Mouse (Mus musculus) spleen, adult 2 months (tissue): ENCODE data around the gene Gm26938. TPM values are rescaled to one million over a fixed set of nuclear protein-coding genes. Genes with fewer than 3 reads are reported as not detected.

Experiments used
- DNase-seq, 2 experiments: peaks; one replicate each; pipeline versions ENCODE4 v3.0.0 to v3.0.0-alpha.2; 2012 to 2021; ENCODE audit warnings: low spot score in 2 of 2, low read depth in 1 of 2
- H3K27ac ChIP-seq: fragments of 200-500 bp; 2 replicates; pipeline ENCODE4 v1.5.1; 2012; ENCODE audit warnings: low read length, inconsistent platforms; ENCODE audit not compliant: insufficient read depth
- H3K27me3 ChIP-seq: fragments of 200-500 bp; 2 replicates; pipeline ENCODE4 v1.6.1; 2012; ENCODE audit warnings: mild to moderate bottlenecking, moderate library complexity, low read length, inconsistent platforms; ENCODE audit not compliant: control insufficient read depth, insufficient read depth
- H3K36me3 ChIP-seq: fragments of 200-500 bp; 2 replicates; pipeline ENCODE4 v1.6.1; 2012; ENCODE audit warnings: mild to moderate bottlenecking, low read length, inconsistent platforms; ENCODE audit not compliant: control insufficient read depth, insufficient read depth
- H3K4me1 ChIP-seq: fragments of 200-500 bp; 2 replicates; pipeline ENCODE4 v1.6.1; 2011; ENCODE audit warnings: inconsistent platforms; ENCODE audit not compliant: control insufficient read depth, insufficient read depth, insufficient read length
- H3K4me3 ChIP-seq: fragments of 200-500 bp; 2 replicates; pipeline ENCODE4 v1.5.1; 2011; ENCODE audit warnings: mild to moderate bottlenecking, inconsistent platforms; ENCODE audit not compliant: insufficient read depth, insufficient read length; ENCODE audit errors: extremely low read depth
- CTCF ChIP-seq: fragments of 200-500 bp; IDR thresholded peaks from 2 replicates; pipeline ENCODE4 v1.5.1; 2011; ENCODE audit warnings: mild to moderate bottlenecking, inconsistent platforms; ENCODE audit not compliant: insufficient read depth, insufficient read length, insufficient replicate concordance; ENCODE audit errors: extremely low read depth
- POLR2A ChIP-seq: fragments of 200-500 bp; IDR thresholded peaks from 2 replicates; pipeline ENCODE4 v1.6.1; 2011; ENCODE audit warnings: low read depth, low read length, inconsistent platforms
- WGBS: fragments of 180-500 bp; shearing (Covaris S2); methylation state at CpG from one replicate; pipeline ENCODE4 v1.1.7; 2018; 5-methylcytosine and 5-hydroxymethylcytosine counted together
- polyA plus RNA-seq: library from polyadenylated mRNA; depleted of rRNA; stranded (reverse); fragments of >200 nt; gene quantifications from 2 replicates; pipeline ENCODE4 v1.2.3, GENCODE M21; 2012

Gm26938 gene
- polyA plus RNA-seq, 1 experiment: not detected

DNA sequence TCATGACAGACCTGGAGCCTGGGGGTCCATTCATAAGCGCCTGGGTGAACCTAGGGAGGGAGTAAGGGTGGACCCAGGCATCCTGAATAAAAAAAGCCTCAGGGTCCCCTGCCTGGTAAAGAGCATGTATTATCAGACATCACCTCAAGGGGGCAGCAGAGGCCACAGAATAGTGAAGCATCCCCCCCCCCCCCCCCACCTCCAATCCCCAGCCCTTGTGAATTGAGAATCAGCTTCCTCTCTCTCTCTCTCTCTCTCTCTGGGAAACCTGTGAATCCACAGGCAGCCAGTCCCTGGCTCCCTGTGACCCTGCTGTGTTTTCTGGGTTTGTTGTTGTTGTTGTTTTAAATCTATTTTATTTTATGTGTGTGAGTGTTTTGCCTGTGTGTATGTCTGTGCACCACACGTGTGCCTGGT is 12.3 kb upstream of the Gm26938 start:
- WGBS: 30% methylated on average over 2 of the region's 2 CpGs
- TF ChIP-seq POLR2A (no peak), CTCF (peak; percentile 21; the same call in 1 of the 2 replicates)
- peak; percentile 30 to 59 for DNase-seq
- H3K4me1 ChIP-seq: no peaks in the 10 kb centered on the region
- H3K4me3 ChIP-seq: no peak overlapping the region
- H3K27ac ChIP-seq: no peak overlapping the region
- no peaks in the 10 kb centered on the region for H3K27me3 ChIP-seq
- no peaks in the 10 kb centered on the region for H3K36me3 ChIP-seq

DNA sequence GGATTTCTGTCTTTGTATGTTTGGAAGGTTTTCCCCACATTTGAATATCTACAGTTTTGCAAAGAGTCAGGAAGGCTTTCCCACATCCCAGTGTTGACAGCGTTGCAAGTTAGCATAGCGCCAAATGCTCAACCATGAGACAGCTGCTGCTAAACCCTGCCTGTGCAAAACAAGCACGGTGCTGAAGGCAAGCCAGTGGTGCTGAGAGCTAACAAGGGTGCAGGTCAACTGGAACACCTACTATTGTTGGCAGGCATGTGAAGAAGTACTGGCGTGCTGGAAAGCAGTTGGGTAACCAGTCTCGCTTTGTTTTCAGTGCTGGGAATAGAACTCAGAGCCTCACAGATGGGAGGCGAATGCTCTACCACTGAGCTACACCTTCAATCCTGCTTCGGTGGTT is 9.5 kb upstream of the Gm26938 start:
- TF ChIP-seq CTCF (no peak), POLR2A (no peak)
- Histone ChIP-seq H3K4me1 (no peaks in the 10 kb centered on the region), H3K27me3 (no peaks in the 10 kb centered on the region), H3K4me3 (no peak overlapping the region), H3K36me3 (no peaks in the 10 kb centered on the region), H3K27ac (no peak overlapping the region)
- no peak for DNase-seq
- 84% methylated on average over 7 of the region's 7 CpGs for WGBS

DNA sequence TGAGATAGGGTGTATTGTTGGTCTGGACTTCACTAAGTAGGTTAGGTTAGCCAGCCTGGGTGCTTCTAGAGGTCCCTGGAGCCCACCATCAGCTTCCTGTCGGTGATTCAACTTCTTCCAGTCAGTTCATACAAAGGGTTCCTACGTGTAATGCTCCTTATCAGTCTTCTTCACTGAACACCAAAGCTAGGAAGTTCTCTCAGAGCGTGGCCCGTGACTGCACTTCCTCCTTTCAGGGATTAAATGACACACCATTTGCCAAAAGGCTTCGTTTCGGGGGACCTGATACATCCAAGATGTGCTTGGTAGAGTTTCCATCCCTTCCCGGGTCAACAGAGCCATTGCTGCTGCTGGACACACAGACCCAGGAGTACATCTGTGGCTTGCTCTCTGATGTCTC is 5.9 kb upstream of the Gm26938 start:
- no peak for DNase-seq
- Histone ChIP-seq H3K36me3 (no peaks in the 10 kb centered on the region), H3K4me3 (no peak overlapping the region), H3K27me3 (no peaks in the 10 kb centered on the region), H3K4me1 (no peaks in the 10 kb centered on the region), H3K27ac (no peak overlapping the region)
- TF ChIP-seq POLR2A (no peak), CTCF (no peak)
- WGBS: 27% methylated on average over 7 of the region's 7 CpGs

DNA sequence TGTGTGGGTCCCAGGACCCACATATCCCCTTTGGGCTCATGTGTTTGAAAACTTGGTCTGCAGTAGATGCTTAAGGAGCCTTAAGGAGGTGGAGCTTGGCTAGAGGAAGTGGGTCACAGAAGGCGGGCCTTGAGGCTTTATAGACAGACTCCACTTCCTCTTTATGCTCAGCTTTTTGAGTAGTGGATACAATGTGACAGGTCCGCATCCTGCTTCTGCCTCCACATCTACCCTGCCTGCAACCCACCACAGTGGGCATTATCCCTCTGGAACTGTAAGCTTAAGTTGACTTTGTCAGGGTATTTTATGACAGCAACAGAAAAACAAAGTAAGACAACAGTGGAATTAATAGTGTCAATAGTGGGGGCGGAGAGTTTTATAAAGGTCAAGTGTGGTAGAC is 4.5 kb upstream of the Gm26938 start:
- Histone ChIP-seq H3K4me3 (peak overlapping the region; percentile 34; the same call in 1 of the 2 replicates), H3K4me1 (peaks cover 3% of the 10 kb centered on the region; the same call in 1 of the 2 replicates), H3K36me3 (no peaks in the 10 kb centered on the region), H3K27ac (no peak overlapping the region), H3K27me3 (no peaks in the 10 kb centered on the region)
- peak; percentile 59 to 65 for DNase-seq
- TF ChIP-seq CTCF: no peak
- no peak for TF ChIP-seq POLR2A
- WGBS: 32% methylated on average over 3 of the region's 3 CpGs

DNA sequence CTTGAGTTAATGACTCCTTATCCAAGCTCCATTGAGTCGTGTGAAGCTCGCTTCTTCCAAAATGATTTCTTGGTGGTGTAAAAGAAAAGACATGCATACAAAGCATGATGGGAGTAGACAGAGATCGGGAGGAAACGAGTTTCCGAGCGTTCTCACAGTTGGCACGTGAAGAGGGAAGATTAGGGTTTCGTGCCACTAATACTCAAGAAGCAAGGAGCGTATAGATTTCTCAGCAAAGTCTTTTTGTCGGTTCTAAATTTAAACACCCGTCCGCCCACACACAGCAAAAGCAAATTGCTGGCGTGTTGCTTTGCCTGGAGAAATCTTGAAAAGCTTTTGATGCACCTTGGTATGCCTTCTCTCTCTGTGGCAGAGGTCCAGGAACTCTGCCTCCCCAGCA is 3.2 kb upstream of the Gm26938 start:
- 72% methylated on average over 13 of the region's 13 CpGs for WGBS
- no peak overlapping the region for H3K4me3 ChIP-seq
- DNase-seq: no peak
- peaks cover 3% of the 10 kb centered on the region; the same call in 1 of the 2 replicates for H3K4me1 ChIP-seq
- H3K27me3 ChIP-seq: no peaks in the 10 kb centered on the region
- H3K27ac ChIP-seq: no peak overlapping the region
- no peak for TF ChIP-seq CTCF
- no peak for TF ChIP-seq POLR2A
- H3K36me3 ChIP-seq: no peaks in the 10 kb centered on the region

DNA sequence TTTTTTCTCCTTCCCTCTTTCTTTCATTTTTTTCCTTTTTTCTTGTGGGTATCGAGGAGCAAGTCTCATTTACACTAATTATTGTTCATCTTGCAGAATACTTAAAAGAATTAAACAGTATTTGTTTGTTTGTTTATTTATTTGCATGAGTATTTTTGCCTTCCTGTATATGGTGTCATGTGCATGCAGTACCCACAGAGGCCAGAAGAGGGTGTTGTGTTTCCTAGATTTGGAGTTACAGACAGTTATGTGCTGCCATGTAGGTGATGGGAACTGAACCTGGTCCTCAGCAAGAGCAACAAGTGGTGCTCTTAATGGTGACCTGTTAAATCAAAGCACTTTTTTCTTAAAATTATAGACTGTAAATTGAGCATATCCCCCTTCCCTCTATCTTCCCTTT is 1.4 kb upstream of the Gm26938 start:
- TF ChIP-seq CTCF (no peak), POLR2A (no peak)
- Histone ChIP-seq H3K36me3 (peaks cover 7% of the 10 kb centered on the region), H3K4me1 (peaks cover 3% of the 10 kb centered on the region; the same call in 1 of the 2 replicates), H3K27ac (no peak overlapping the region), H3K27me3 (no peaks in the 10 kb centered on the region), H3K4me3 (no peak overlapping the region)
- 97% methylated on average over 1 of the region's 1 CpGs for WGBS
- no peak for DNase-seq

DNA sequence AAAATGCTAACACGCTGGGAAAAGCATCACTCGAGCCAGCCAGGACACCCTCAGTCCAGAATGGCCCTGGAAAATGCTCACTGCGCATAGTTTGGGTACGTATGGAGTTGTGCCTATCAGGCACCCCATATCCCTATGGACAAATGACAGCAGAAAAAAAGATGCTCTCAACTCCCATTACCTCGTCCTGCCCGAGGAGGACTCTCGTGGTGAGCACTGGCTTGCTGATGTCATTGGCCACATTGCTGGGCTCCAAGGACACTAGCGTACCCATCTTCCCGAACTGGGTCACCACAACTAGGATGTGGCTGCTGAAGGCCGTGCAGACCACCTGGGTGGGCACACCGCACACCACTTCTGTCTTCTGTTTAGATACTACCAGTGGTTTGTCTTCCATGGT is 260 bp downstream of the Gm26938 start:
- no peaks in the 10 kb centered on the region for H3K27me3 ChIP-seq
- H3K4me1 ChIP-seq: peaks cover 3% of the 10 kb centered on the region; the same call in 1 of the 2 replicates
- 42% methylated on average over 11 of the region's 11 CpGs for WGBS
- H3K27ac ChIP-seq: no peak overlapping the region
- TF ChIP-seq POLR2A (no peak), CTCF (no peak)
- peaks cover 10% of the 10 kb centered on the region for H3K36me3 ChIP-seq
- peak overlapping the region; percentile 90 for H3K4me3 ChIP-seq
- no peak for DNase-seq
